Mouse (Mus musculus) colon, adult 2 months (tissue): Measurements from ENCODE around the gene Olfr745. TPM values are rescaled to one million over a fixed set of nuclear protein-coding genes. Genes with fewer than 3 reads are reported as not detected.

ENCODE experiments used
- polyA plus RNA-seq: library from polyadenylated mRNA; depleted of rRNA; stranded (reverse); fragments of >200 nt; gene quantifications from 2 replicates; pipeline ENCODE4 v1.2.3, GENCODE M21; 2012; rRNA removed

Olfr745 gene
- polyA plus RNA-seq: not detected in 2 replicates

GRCm38 (mm10) chr14:50639088-50639487, at the start of gene Olfr745:
Gene Olfr745, plus strand, starts transcription at chr14:50639388.

GRCm38 (mm10) chr14:50614579-50614978, 24.6 kb upstream of the Olfr745 start, which contains the start of gene Olfr744:
Gene Olfr744, plus strand, starts transcription at chr14:50614879.

GRCm38 (mm10) chr14:50646783-50647182, 7.6 kb downstream of the Olfr745 start, which contains the start of gene Olfr746:
Gene Olfr746, plus strand, starts transcription at chr14:50647083.

GRCm38 (mm10) chr14:50693106-50693505, 53.9 kb downstream of the Olfr745 start, which contains the start of gene Olfr747:
Gene Olfr747, minus strand, starts transcription at chr14:50693206.

Other genes starting within 250 kb of the Olfr745 start
- gene Olfr738, start 231.8 kb upstream of the Olfr745 start, polyA plus RNA-seq: not detected in 2 replicates
- gene Olfr739, start 220.8 kb upstream of the Olfr745 start, polyA plus RNA-seq: not detected in 2 replicates
- not detected in 2 replicates for gene Olfr740, start 193.8 kb upstream of the Olfr745 start, polyA plus RNA-seq
- not detected in 2 replicates for gene Olfr741, start 166.7 kb upstream of the Olfr745 start, polyA plus RNA-seq
- gene Olfr742, start 135.8 kb upstream of the Olfr745 start, polyA plus RNA-seq: not detected in 2 replicates
- not detected in 2 replicates for gene Olfr743, start 117.5 kb upstream of the Olfr745 start, polyA plus RNA-seq
- gene Olfr744, start 24.5 kb upstream of the Olfr745 start, polyA plus RNA-seq: not detected in 2 replicates
- not detected in 2 replicates for gene Olfr746, start 7.7 kb downstream of the Olfr745 start, polyA plus RNA-seq
- gene Olfr747, start 53.8 kb downstream of the Olfr745 start, polyA plus RNA-seq: not detected in 2 replicates
- gene Olfr748, start 68.0 kb downstream of the Olfr745 start, polyA plus RNA-seq: not detected in 2 replicates
- gene Olfr749, start 105.7 kb downstream of the Olfr745 start, polyA plus RNA-seq: not detected in 2 replicates
- 18.8 and 24.2 TPM in 2 replicates for gene Ttc5, start 146.1 kb downstream of the Olfr745 start, polyA plus RNA-seq
- gene Ccnb1ip1, start 168.3 kb downstream of the Olfr745 start, polyA plus RNA-seq: not detected in 2 replicates
- 8.2 and 10.7 TPM in 2 replicates for gene Parp2, start 168.5 kb downstream of the Olfr745 start, polyA plus RNA-seq
- gene Tep1, start 231.2 kb downstream of the Olfr745 start, polyA plus RNA-seq: 89.0 and 100 TPM in 2 replicates